ENCODE assay signal across 14 mouse cellular contexts in the genomic region with DNA sequence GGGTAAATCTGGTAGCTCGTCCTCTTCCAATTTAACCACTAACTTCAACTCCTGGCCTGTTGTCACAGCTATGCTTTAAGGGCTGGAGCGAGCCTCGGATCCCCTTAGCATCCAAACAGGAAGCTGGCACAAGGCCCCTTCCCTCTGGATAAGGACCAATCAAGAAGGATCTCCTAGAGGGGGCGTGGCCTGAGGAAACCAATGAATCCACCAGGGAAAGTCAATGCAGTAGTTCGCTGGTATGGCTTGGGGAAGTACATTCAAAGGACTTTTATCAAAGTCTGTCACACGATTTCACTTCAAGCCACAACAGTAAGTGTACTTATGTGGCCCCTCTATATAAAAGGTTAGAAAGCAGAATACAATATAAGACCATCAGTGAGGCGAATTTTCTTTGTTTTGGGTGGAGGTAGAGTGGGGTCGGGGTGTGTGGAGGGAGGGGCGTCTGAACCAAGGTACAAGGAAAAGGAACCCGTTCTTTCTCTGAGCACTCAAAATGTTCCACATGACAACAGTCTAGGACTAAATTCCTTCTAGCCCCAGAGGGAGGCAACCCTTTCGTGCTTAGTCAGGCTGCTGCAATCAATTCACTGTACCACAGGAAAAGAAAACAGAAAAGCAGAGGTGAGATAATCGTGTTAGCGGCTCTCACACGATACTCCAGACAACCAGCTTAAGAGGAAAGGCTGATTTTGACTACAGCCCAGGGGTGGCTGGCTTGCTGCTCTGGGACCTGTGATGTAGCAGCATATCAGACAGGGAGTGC. TPM values are rescaled to one million over a fixed set of nuclear protein-coding genes. Genes with fewer than 3 reads are reported as not detected.
DNase-seq lines count a peak whose midpoint lies in the region; ATAC-seq and TF ChIP-seq lines count a peak whose summit lies in the region.
"Had no signal": no experiment of that assay in that cellular context is flagged by ENCODE, and none has a peak within 500 bp of the region (broad histone marks: within the 10 kb centered on the region; RNA-seq: fewer than 3 reads in every experiment).

No protein-coding gene starts in this region.

- no peaks in the 10 kb centered on the region for H3K4me1 ChIP-seq in heart, embryonic 15.5 days (replicated peaks)
- no peaks in the 10 kb centered on the region for H3K4me1 ChIP-seq in midbrain, postnatal 0 days (ENCODE audit: insufficient read depth, low read length)
- no peaks in the 10 kb centered on the region for H3K4me1 ChIP-seq in midbrain, embryonic 16.5 days (ENCODE audit: control insufficient read depth, insufficient read depth, low read length)
- H3K4me1 ChIP-seq in intestine, embryonic 16.5 days (ENCODE audit: control insufficient read depth, insufficient read depth, low read length) = no peaks in the 10 kb centered on the region
- H3K4me1 ChIP-seq: neural tube, embryonic 12.5 days had no signal

- TF ChIP-seq CTCF in midbrain, postnatal 0 days (IDR thresholded peaks at IDR 0.05) = no peak
- no peak for TF ChIP-seq CTCF in brain, embryonic 14.5 days (IDR thresholded peaks at IDR 0.05; ENCODE audit: borderline replicate concordance, extremely low read depth, insufficient read depth, insufficient read length)

- ATAC-seq in heart, embryonic 15.5 days (replicated peaks; ENCODE audit: insufficient number of reproducible peaks, insufficient read depth, low FRiP score, low read depth) = no peak
- no peak for ATAC-seq in midbrain, postnatal 0 days (ENCODE audit: low FRiP score)
- ATAC-seq in midbrain, embryonic 16.5 days = no peak
- ATAC-seq in megakaryocyte progenitor cell, adult 5-6 weeks (replicated peaks; ENCODE audit: poor library complexity) = peak; percentile 58
- ATAC-seq in activated CD4-positive, CD25-positive, alpha-beta regulatory T cell, adult 4 months = no peak
- ATAC-seq in intestine, embryonic 16.5 days = no peak
- ATAC-seq: intestine, postnatal 0 days had no signal

- no peak for TF ChIP-seq POLR2A in brain, embryonic 14.5 days (IDR thresholded peaks at IDR 0.05; ENCODE audit: borderline replicate concordance, extremely low read depth, insufficient read depth, insufficient read length, poor library complexity, severe bottlenecking)

- no peak overlapping the region for H3K4me3 ChIP-seq in heart, embryonic 15.5 days
- H3K4me3 ChIP-seq in midbrain, postnatal 0 days (ENCODE audit: low read depth, low read length) = no peak overlapping the region
- H3K4me3 ChIP-seq in midbrain, embryonic 16.5 days (ENCODE audit: low read depth, low read length) = no peak overlapping the region
- H3K4me3 ChIP-seq in intestine, embryonic 16.5 days (ENCODE audit: low read length) = no peak overlapping the region
- H3K4me3 ChIP-seq: layer of hippocampus, adult 2 months; neural tube, embryonic 12.5 days had no signal

- no peaks in the 10 kb centered on the region for H3K36me3 ChIP-seq in heart, embryonic 15.5 days
- no peaks in the 10 kb centered on the region for H3K36me3 ChIP-seq in midbrain, postnatal 0 days (ENCODE audit: insufficient read depth, low read length)
- no peaks in the 10 kb centered on the region for H3K36me3 ChIP-seq in midbrain, embryonic 16.5 days (ENCODE audit: control insufficient read depth, insufficient read depth, low read length)
- H3K36me3 ChIP-seq in intestine, embryonic 16.5 days (ENCODE audit: control insufficient read depth, insufficient read depth, low read length) = no peaks in the 10 kb centered on the region
- H3K36me3 ChIP-seq: neural tube, embryonic 12.5 days had no signal

- no peak overlapping the region for H3K9ac ChIP-seq in heart, embryonic 15.5 days
- no peak overlapping the region for H3K9ac ChIP-seq in midbrain, postnatal 0 days (replicated peaks; ENCODE audit: low read length, poor library complexity, severe bottlenecking)
- no peak overlapping the region for H3K9ac ChIP-seq in midbrain, embryonic 16.5 days (ENCODE audit: low read depth, low read length)
- H3K9ac ChIP-seq in intestine, embryonic 16.5 days (ENCODE audit: low read depth, low read length) = no peak overlapping the region
- H3K9ac ChIP-seq: neural tube, embryonic 12.5 days had no signal

- 48% methylated on average over 14 of the region's 14 CpGs for WGBS in heart, embryonic 15.5 days
- WGBS in midbrain, postnatal 0 days = 64% methylated on average over 14 of the region's 14 CpGs
- 70% methylated on average over 14 of the region's 14 CpGs for WGBS in midbrain, embryonic 16.5 days
- WGBS in intestine, embryonic 16.5 days = 63% methylated on average over 14 of the region's 14 CpGs

- DNase-seq in heart, adult 8-10 months (ENCODE audit: low spot score) = no peak
- peak; percentile 37 for DNase-seq in midbrain, postnatal 0 days (ENCODE audit: low spot score)
- DNase-seq in brain, embryonic 14.5 days (ENCODE audit: low read depth) = peak; percentile 45
- DNase-seq: cerebellum, adult 8-10 months; right cerebral cortex, postnatal 14 days had no signal

- H3K9me3 ChIP-seq in heart, embryonic 15.5 days (replicated peaks) = no peaks in the 10 kb centered on the region
- H3K9me3 ChIP-seq in midbrain, postnatal 0 days (ENCODE audit: low read length) = no peaks in the 10 kb centered on the region
- H3K9me3 ChIP-seq in midbrain, embryonic 16.5 days (replicated peaks; ENCODE audit: control insufficient read depth, low read length, poor library complexity, severe bottlenecking) = no peaks in the 10 kb centered on the region
- H3K9me3 ChIP-seq in intestine, embryonic 16.5 days (ENCODE audit: control insufficient read depth, low read length) = no peaks in the 10 kb centered on the region
- H3K9me3 ChIP-seq: neural tube, embryonic 12.5 days had no signal

- no peak overlapping the region for H3K27ac ChIP-seq in heart, embryonic 15.5 days
- H3K27ac ChIP-seq in midbrain, postnatal 0 days (ENCODE audit: low read depth, low read length) = no peak overlapping the region
- no peak overlapping the region for H3K27ac ChIP-seq in midbrain, embryonic 16.5 days (ENCODE audit: low read length)
- no peak overlapping the region for H3K27ac ChIP-seq in intestine, embryonic 16.5 days (ENCODE audit: low read length)
- H3K27ac ChIP-seq: layer of hippocampus, adult 2 months; neural tube, embryonic 12.5 days had no signal

- no peaks in the 10 kb centered on the region for H3K27me3 ChIP-seq in heart, embryonic 15.5 days
- H3K27me3 ChIP-seq in midbrain, postnatal 0 days (ENCODE audit: insufficient read depth, low read length) = no peaks in the 10 kb centered on the region
- H3K27me3 ChIP-seq in midbrain, embryonic 16.5 days (ENCODE audit: control insufficient read depth, insufficient read depth, low read depth, low read length) = no peaks in the 10 kb centered on the region
- 0 out of 2 replicates have a peak, but pooled peaks cover 2% of the 10 kb centered on the region for H3K27me3 ChIP-seq in intestine, embryonic 16.5 days (replicated peaks; ENCODE audit: control insufficient read depth, insufficient read depth, low read length)
- H3K27me3 ChIP-seq: neural tube, embryonic 12.5 days had no signal

- peak overlapping the region; percentile 1; the same call in 1 of the 2 replicates for H3K4me2 ChIP-seq in heart, embryonic 15.5 days
- H3K4me2 ChIP-seq in midbrain, postnatal 0 days (ENCODE audit: low read depth, low read length, poor library complexity, severe bottlenecking) = no peak overlapping the region
- no peak overlapping the region for H3K4me2 ChIP-seq in midbrain, embryonic 16.5 days (ENCODE audit: low read length)
- no peak overlapping the region for H3K4me2 ChIP-seq in intestine, embryonic 16.5 days (ENCODE audit: low read depth, low read length)
- H3K4me2 ChIP-seq: neural tube, embryonic 12.5 days had no signal

RNA-seq across cellular contexts. Expression of gene Zdhhc14, which starts 16.2 kb away (rescaled TPM):
- 1.3 and 1.9 TPM in 2 replicates for polyA plus RNA-seq in heart, embryonic 15.5 days (2015; fragmentation: Nextera tagmentation; extraction: Ambion mirVana)
- 1 to 10 TPM; 4.4 to 5.6 (median 5.0) TPM for total RNA-seq in heart, adult 8-10 months (2022)
- total RNA-seq in midbrain, postnatal 0 days (2014; rRNA removed) = 18.3 and 19.5 TPM in 2 replicates
- polyA plus RNA-seq in midbrain, postnatal 0 days (2015; fragmentation: Nextera tagmentation; extraction: Ambion mirVana) = 8.5 and 9.6 TPM in 2 replicates
- 9.0 and 9.4 TPM in 2 replicates for polyA plus RNA-seq in midbrain, embryonic 16.5 days (2015; fragmentation: Nextera tagmentation; extraction: Ambion mirVana)
- polyA plus RNA-seq in brain, embryonic 14.5 days (2012; rRNA removed) = 2.8 and 6.2 TPM in 2 replicates
- 2.1 and 2.2 TPM in 2 replicates for total RNA-seq in megakaryocyte progenitor cell, adult 5-6 weeks (2015)
- total RNA-seq in megakaryocyte progenitor cell, adult 5-6 weeks (2017) = 1.00 and 1.7 TPM in 2 replicates
- under 1 TPM; 0.15 to 0.17 TPM for polyA plus RNA-seq in activated CD4-positive, CD25-positive, alpha-beta regulatory T cell, adult 4 months (2017; shearing (Covaris generic))
- polyA plus RNA-seq in intestine, embryonic 16.5 days (2015; fragmentation: Nextera tagmentation; extraction: Ambion mirVana) = 0.48 and 0.83 TPM in 2 replicates

RNA-seq across cellular contexts. Expression of gene Tmem242, which starts 36.1 kb away (rescaled TPM):
- polyA plus RNA-seq in heart, embryonic 15.5 days (2015; fragmentation: Nextera tagmentation; extraction: Ambion mirVana) = 107 and 118 TPM in 2 replicates
- total RNA-seq in heart, adult 8-10 months (2022) = 100 to 1,000 TPM; 163 to 170 (median 167) TPM
- 61.4 and 75.8 TPM in 2 replicates for total RNA-seq in midbrain, postnatal 0 days (2014; rRNA removed)
- 123 and 129 TPM in 2 replicates for polyA plus RNA-seq in midbrain, postnatal 0 days (2015; fragmentation: Nextera tagmentation; extraction: Ambion mirVana)
- 96.3 and 109 TPM in 2 replicates for polyA plus RNA-seq in midbrain, embryonic 16.5 days (2015; fragmentation: Nextera tagmentation; extraction: Ambion mirVana)
- 26.7 and 35.9 TPM in 2 replicates for polyA plus RNA-seq in brain, embryonic 14.5 days (2012; rRNA removed)
- 45.4 and 48.6 TPM in 2 replicates for total RNA-seq in megakaryocyte progenitor cell, adult 5-6 weeks (2015)
- 40.3 and 41.4 TPM in 2 replicates for total RNA-seq in megakaryocyte progenitor cell, adult 5-6 weeks (2017)
- 100 to 1,000 TPM in 1 of 2 experiments, 10 to 100 TPM in 1; 72.3 to 103 TPM for polyA plus RNA-seq in activated CD4-positive, CD25-positive, alpha-beta regulatory T cell, adult 4 months (2017; shearing (Covaris generic))
- polyA plus RNA-seq in intestine, embryonic 16.5 days (2015; fragmentation: Nextera tagmentation; extraction: Ambion mirVana) = 121 and 132 TPM in 2 replicates

RNA-seq across cellular contexts. Expression of gene Ldhal6b, which starts 57.6 kb away (rescaled TPM):
- not detected in 2 replicates for polyA plus RNA-seq in heart, embryonic 15.5 days (2015; fragmentation: Nextera tagmentation; extraction: Ambion mirVana)
- total RNA-seq in heart, adult 8-10 months (2022) = under 1 TPM; 0.19 to 0.41 (median 0.36) TPM
- 0.19 and 0.55 TPM in 2 replicates for total RNA-seq in midbrain, postnatal 0 days (2014; rRNA removed)
- 0.10 and 0.15 TPM in 2 replicates for polyA plus RNA-seq in midbrain, postnatal 0 days (2015; fragmentation: Nextera tagmentation; extraction: Ambion mirVana)
- 0.25 TPM in 1 of 2 replicates, not detected in the other for polyA plus RNA-seq in midbrain, embryonic 16.5 days (2015; fragmentation: Nextera tagmentation; extraction: Ambion mirVana)
- 0.57 and 0.86 TPM in 2 replicates for polyA plus RNA-seq in brain, embryonic 14.5 days (2012; rRNA removed)
- 0.10 and 0.52 TPM in 2 replicates for total RNA-seq in megakaryocyte progenitor cell, adult 5-6 weeks (2015)
- total RNA-seq in megakaryocyte progenitor cell, adult 5-6 weeks (2017) = 0.57 TPM in 1 of 2 replicates, not detected in the other
- under 1 TPM in 1 of 2 experiments, not detected in 1; 0.30 TPM for polyA plus RNA-seq in activated CD4-positive, CD25-positive, alpha-beta regulatory T cell, adult 4 months (2017; shearing (Covaris generic))
- polyA plus RNA-seq in intestine, embryonic 16.5 days (2015; fragmentation: Nextera tagmentation; extraction: Ambion mirVana) = 0.11 TPM in 1 of 2 replicates, not detected in the other
- polyA plus RNA-seq: intestine, postnatal 0 days; neural tube, embryonic 12.5 days; stomach, embryonic 16.5 days had no signal
